Mouse (Mus musculus) kidney, adult 11 months (tissue): ENCODE data around the gene Adgrv1.

Source experiments
- DNase-seq: peaks from one replicate; pipeline ENCODE4 v3.0.0; 2022

Gene Adgrv1

DNA sequence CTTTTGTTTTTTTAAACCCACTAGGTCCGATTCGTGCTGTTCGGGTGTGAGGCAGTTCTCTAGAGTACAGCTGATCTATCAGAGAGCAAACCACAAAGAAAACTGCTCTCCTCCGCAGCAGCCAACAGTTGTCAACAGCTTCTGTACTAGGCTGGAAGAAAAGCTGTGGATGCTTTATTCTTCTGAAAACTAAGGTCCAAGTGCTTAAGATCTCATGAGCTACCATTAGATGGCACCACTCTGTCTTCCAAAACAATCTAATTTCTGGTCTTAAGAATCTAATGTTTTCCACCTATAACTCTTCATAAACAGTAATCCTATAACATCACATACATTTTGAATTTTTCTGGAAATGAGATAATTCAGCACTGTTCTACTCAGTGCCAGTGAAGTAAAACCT is 22.6 kb downstream of the Adgrv1 start:
- no peak for DNase-seq

DNA sequence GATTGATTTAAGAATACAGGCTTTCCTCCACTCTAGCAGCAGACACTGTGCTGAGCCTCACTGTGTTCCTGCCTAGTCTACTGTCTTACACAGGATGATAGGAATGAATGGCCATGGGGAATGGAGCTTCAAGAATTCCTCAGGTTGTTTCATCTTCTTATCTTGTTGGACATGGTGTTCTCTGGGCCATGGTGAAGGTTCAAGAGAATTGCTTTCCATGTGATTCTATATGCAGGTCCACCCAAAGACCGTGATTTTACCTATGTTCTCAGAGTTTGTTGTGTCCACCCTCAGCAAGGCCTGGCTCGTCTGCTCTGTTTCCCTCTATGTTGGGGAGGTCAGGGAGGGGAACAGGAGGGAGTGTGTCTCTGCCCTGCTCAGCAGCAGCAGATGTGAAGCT is 26.0 kb downstream of the Adgrv1 start:
- DNase-seq: no peak

DNA sequence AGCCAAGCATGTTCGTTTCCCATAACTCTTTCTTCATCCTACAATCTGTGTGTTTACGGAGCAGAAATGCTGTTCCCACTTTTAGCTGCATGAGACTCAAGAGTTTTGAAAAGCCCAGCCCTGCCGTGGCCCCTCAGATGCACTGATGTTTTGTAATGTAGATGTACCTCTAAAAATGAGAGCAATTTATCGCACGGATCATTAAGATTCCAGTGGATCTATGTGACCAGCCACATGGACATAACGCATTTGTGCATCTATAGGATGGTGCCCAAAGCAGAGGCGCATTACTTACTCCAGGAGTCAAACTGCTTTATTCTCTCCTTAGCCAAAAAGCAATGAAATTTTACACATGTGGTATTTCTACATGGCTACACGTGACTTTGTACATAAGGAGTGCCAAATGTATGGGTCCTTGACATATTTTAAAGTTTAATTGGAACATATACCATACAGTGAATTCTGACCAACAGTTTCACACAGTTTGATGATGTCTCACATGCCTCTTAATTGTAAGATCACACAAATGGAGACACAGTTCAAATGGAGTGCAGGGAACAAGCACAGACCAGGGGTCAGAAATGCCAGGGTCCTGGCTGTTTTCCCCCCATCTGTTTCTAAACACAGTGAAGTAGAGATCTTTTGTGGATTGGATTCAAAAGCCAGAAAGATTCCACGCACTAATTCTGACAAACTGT is 35.9 kb downstream of the Adgrv1 start:
- DNase-seq: no peak

GRCm38 (mm10) chr13:81578692-81579091 is 54.3 kb downstream of the Adgrv1 start:
- DNase-seq: no peak

DNA sequence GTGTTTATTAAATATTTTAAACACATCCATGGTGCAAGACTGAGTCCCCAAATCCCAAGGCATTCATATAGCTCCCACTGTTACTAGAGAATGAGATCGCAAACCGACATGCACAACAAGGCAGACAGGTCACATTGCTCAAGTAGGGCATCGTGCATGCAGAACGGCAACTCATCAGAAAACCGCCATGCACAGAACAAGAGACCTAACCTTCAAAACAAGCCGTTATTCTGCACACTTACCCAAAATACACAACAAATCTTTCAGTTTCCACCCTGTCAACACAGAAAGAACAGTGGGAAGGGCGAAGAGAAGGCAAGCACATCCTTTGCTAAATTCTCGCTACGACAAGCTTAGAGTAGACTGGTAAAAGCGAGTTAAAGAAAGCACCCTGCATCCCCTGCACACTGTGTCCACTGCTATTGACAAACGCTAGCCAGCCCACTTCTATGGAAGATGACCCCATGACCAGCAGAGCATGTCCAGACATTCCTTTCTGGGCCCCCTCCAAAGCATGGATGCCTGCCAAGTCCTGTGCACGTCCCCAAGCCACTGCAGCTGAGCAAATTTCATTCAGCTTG is 62.6 kb downstream of the Adgrv1 start:
- peak; percentile 10 for DNase-seq

- DNase-seq: no peak
Measured at GRCm38 (mm10) chr13:81550024-81550423, 82.9 kb downstream of the Adgrv1 start.

DNA sequence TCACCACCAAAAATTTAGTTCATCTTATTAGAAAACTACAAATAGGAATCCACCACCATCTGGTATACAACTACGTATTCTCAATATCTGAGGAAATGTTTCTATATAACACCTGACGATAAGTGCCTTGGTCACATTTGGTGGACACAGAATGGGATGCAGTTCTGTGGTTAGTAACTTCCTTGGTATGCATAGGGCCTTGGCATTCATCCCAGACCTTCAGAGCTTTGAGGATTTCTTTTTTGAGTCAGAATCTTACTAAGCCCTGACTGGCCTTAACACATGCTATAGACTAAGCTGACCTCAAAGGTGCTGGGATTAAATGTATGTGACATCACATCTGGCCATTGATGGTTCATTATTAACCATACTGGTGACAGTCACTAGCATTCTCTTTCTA is 98.0 kb downstream of the Adgrv1 start:
- no peak for DNase-seq

- no peak for DNase-seq
Measured at GRCm38 (mm10) chr13:81526687-81527086, 106.3 kb downstream of the Adgrv1 start.

DNA sequence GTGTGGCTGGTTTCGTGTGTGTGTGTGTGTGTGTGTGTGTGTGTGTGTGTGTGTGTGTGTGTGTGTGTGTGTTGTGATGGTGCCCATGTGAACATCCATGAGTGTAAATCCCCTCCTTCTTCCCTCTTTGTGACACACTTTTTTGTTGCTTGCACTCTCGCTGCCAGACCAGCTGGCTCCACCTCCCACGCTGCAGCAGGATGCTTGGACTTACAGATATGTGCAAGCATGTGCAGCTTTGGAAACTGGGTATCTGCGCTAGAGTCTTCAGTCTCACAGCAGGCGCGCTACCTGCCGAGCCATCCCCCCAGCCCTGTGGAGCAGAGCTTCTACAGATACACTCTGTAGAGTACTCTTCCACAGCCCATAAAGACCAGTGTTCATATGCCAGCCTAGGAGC is 122.8 kb downstream of the Adgrv1 start:
- no peak for DNase-seq

GRCm38 (mm10) chr13:81497035-81497434 is 135.9 kb downstream of the Adgrv1 start:
- no peak for DNase-seq

- no peak for DNase-seq
Measured at GRCm38 (mm10) chr13:81491971-81492370, 141.0 kb downstream of the Adgrv1 start.

GRCm38 (mm10) chr13:81486980-81487379 is 146.0 kb downstream of the Adgrv1 start:
- no peak for DNase-seq

GRCm38 (mm10) chr13:81473750-81474149 is 159.2 kb downstream of the Adgrv1 start:
- no peak for DNase-seq

- no peak for DNase-seq
Measured at GRCm38 (mm10) chr13:81466661-81467060, 166.3 kb downstream of the Adgrv1 start.

GRCm38 (mm10) chr13:81465794-81466193 is 167.2 kb downstream of the Adgrv1 start:
- DNase-seq: no peak

DNA sequence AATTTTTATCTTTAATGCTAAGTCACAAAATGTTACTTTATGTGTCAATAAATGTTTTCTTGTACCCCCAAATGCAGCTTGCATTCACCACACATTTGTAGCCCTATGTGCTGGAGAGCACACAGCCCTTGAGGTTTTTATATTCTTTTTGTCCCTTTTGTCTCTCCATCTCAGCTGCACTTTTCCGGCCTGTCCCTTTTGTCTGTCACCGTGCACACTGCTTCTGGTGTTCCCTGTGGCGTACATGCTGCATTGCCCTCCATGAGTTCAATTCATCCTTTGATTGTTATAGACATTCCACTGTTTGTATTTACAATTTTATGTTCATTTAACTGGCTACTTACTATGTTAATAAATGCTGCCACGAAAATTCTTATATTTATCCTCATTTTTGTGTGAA is 183.3 kb downstream of the Adgrv1 start:
- no peak for DNase-seq

GRCm38 (mm10) chr13:81449198-81449597 is 183.8 kb downstream of the Adgrv1 start:
- DNase-seq: no peak

GRCm38 (mm10) chr13:81441412-81441811 is 191.5 kb downstream of the Adgrv1 start:
- DNase-seq: no peak

- DNase-seq: peak; percentile 31
Measured at GRCm38 (mm10) chr13:81439390-81440025, 193.4 kb downstream of the Adgrv1 start.

DNA sequence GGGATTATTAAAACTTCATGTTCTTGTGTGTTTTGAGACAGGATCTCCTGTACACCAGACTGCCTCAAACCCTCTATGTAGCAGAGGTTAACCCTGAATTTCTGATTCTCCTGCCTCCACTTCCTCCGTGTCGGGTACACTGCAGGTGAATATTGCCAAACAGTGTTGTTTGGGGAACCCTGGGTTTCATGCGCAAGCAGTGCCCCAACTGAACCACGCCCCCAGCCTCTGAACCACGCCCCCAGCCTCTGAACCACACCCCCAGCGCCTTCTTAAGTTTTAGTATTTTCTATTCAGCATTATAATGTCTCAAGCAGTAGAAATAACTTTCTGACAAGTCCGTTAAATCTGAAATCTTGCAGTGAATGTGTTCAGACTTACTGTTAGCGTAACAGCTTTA is 195.9 kb downstream of the Adgrv1 start:
- DNase-seq: no peak

DNA sequence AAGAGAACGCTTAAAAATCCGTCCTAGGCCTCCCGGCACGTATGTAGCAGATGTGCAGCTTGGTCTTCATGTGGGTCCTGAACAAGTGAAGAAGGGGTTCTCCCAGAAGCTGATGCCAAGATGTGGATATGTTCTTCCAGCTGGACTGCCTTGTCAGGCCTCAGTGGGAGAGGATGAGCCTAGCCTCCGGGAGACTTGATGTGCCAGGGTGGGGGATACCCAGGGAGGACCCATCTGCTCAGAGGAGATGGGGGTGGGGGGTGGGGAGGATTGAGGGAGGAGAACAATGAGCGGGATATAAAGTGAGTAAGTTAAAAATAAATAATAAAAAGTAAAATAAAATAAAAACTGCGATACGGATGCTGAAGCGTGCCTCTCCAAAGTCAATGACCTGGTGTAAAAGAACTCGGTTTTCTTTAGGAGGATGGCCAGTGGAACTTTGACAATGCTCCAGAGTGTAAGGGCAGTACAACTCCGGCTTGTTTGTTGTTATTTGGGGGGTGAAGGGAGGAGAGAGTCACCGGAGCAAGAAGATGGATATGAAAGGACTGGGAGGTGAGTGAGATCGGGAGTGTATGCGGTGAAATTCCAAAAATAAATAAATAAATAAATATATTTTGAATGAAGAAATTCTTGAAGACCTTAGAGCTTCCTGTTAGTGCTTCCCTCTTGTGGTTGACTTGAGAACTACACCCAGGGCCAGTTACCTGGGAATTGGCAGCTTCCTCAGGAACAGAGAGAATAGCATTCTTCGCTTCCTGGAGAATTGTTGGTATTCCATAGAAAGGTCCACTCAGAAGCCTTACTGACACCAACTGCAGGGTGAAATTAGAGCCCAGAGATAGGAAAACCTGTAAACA is 205.8 kb downstream of the Adgrv1 start:
- peak; percentile 20 for DNase-seq

DNA sequence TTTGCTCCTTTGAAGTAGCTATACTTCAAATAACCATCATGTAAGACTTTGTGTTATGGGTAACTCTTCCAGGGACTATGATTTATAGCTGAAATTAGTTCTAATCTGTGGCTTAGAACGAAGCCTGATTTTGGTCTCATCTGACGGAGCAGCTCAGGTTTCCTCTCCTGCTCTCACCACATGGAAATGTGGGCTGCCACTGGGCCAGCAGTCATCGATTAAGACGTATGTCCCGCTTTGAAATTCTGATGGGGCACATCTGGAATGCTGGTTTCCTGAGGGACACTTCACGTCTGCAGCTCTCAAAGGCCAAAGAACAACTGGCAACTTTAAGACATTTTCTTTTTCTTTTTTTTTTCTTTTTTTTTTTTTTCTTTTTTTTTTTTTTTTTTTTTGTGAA is 207.8 kb downstream of the Adgrv1 start:
- DNase-seq: no peak

- DNase-seq: no peak
Measured at GRCm38 (mm10) chr13:81424002-81424401, 209.0 kb downstream of the Adgrv1 start.
